Mouse (Mus musculus): Measurements from ENCODE around the gene Tmtc4. TPM values are rescaled to one million over a fixed set of nuclear protein-coding genes. Genes with fewer than 3 reads are reported as not detected.

Gene Tmtc4
- total RNA-seq, 4 experiments from 2014 or later, result 16.6 to 24.2 (median 18.6) TPM

GRCm38 (mm10) chr14:122871841-122872580 is 111.8 kb downstream of the Tmtc4 start:
- no peak for DNase-seq

GRCm38 (mm10) chr14:122869831-122870230 is 114.0 kb downstream of the Tmtc4 start:
- peak; percentile 66 for DNase-seq

Other genes with a start within 250 kb of the Tmtc4 start
- gene Ggact, start 70.3 kb downstream of the Tmtc4 start, total RNA-seq (2022), result 10 to 100 TPM; 54.0 to 62.7 (median 56.5) TPM